In the genomic region with DNA sequence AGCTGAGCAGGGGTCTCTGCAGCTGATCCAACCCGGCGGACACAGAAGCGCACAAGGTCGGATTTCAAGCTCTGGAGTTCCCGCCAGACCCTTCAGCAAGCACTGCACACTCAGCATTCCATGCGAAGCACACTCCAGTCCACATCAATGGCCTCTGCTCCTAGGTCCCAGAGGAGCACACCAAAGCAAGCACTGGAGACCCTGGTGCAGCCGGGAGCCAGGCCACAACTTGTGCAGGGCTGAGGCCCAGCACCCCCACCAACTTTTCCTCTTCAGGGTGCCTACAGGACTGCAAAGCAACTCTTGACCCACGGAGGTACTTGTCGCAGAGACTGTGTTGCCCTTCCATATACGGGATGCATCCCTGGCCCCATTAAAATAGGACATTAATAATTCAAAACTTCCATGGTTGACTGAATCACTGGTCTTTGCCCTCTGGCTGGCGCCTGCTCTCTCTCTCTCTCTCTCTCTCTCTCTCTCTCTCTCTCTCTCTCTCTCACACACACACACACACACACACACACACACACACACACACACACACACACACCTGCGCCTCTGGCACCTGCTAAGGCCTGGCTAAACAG, we compare ENCODE assay signal across 8 mouse cellular contexts.
DNase-seq lines count a peak whose midpoint lies in the region; ATAC-seq and TF ChIP-seq lines count a peak whose summit lies in the region.

No protein-coding gene starts in this region.

- H3K9ac ChIP-seq in heart, embryonic 13.5 days = peak overlapping the region; percentile 85
- H3K9ac ChIP-seq in ES-E14 (ENCODE audit: insufficient read depth, low read depth, low read length, poor library complexity, severe bottlenecking) = no peak overlapping the region
- H3K9ac ChIP-seq in liver, embryonic 16.5 days (ENCODE audit: low read depth, low read length) = no peak overlapping the region

- no peaks in the 10 kb centered on the region for H3K9me3 ChIP-seq in heart, embryonic 13.5 days
- no peaks in the 10 kb centered on the region for H3K9me3 ChIP-seq in ES-E14 (ENCODE audit: control insufficient read depth, insufficient read depth, low read depth, low read length)
- no peaks in the 10 kb centered on the region for H3K9me3 ChIP-seq in hindbrain, embryonic 10.5 days
- H3K9me3 ChIP-seq in liver, embryonic 16.5 days (replicated peaks; ENCODE audit: control insufficient read depth, low read length) = no peaks in the 10 kb centered on the region

- H3K4me3 ChIP-seq in heart, embryonic 13.5 days = peak overlapping the region; percentile 70
- H3K4me3 ChIP-seq in ES-E14 (ENCODE audit: insufficient read depth in 1 of 2, low read depth in 1 of 2, low read length in 2 of 2, poor library complexity in 1 of 2, severe bottlenecking in 1 of 2) = peak overlapping the region; percentile 23 to 57; a peak in 2 of 4 replicates
- H3K4me3 ChIP-seq in hindbrain, embryonic 10.5 days = peak overlapping the region; percentile 71
- H3K4me3 ChIP-seq in liver, embryonic 16.5 days (ENCODE audit: low read depth, low read length) = peak overlapping the region; percentile 53

- no peaks in the 10 kb centered on the region for H3K36me3 ChIP-seq in heart, embryonic 13.5 days
- no peaks in the 10 kb centered on the region for H3K36me3 ChIP-seq in ES-E14 (ENCODE audit: control insufficient read depth, insufficient read depth, low read length, poor library complexity, severe bottlenecking)
- H3K36me3 ChIP-seq in hindbrain, embryonic 10.5 days = no peaks in the 10 kb centered on the region
- H3K36me3 ChIP-seq in liver, embryonic 16.5 days (ENCODE audit: control insufficient read depth, insufficient read depth) = no peaks in the 10 kb centered on the region

- peaks cover 23% of the 10 kb centered on the region for H3K4me1 ChIP-seq in heart, embryonic 13.5 days
- peaks cover 0 to 5% of the 10 kb centered on the region in 2 experiments; a peak in 1 of 4 replicates for H3K4me1 ChIP-seq in ES-E14 (ENCODE audit: control insufficient read depth in 2 of 2, insufficient read depth in 2 of 2, low read length in 2 of 2, poor library complexity in 1 of 2)
- H3K4me1 ChIP-seq in hindbrain, embryonic 10.5 days (replicated peaks) = peaks cover 47% of the 10 kb centered on the region
- no peaks in the 10 kb centered on the region; the same call in 1 of the 2 replicates for H3K4me1 ChIP-seq in liver, embryonic 16.5 days (ENCODE audit: control insufficient read depth, low read depth, low read length)

- intact Hi-C loops in left cerebral cortex, postnatal 25 days (cut with DNase I) = no loop called here

- 24% methylated on average over 12 of the region's 12 CpGs for WGBS in heart, embryonic 13.5 days
- 16% methylated on average over 12 of the region's 12 CpGs for WGBS in hindbrain, embryonic 10.5 days
- 19% methylated on average over 12 of the region's 12 CpGs for WGBS in liver, embryonic 16.5 days (ENCODE audit: insufficient replicate concordance)

- peak overlapping the region; percentile 99 for H3K4me2 ChIP-seq in heart, embryonic 13.5 days
- H3K4me2 ChIP-seq in liver, embryonic 16.5 days (ENCODE audit: low read depth, low read length) = peak overlapping the region; percentile 69

- in situ Hi-C loops in ES-E14 (cut with MboI; ENCODE audit: low sequenced_read_pairs in 2 of 2, unreplicated experiment in 2 of 2) = no loop called here

- no peak for DNase-seq in heart, adult 11 months
- DNase-seq in ES-E14 (ENCODE audit: low read depth, low spot score) = no peak
- DNase-seq in hindbrain, embryonic 10.5 days (ENCODE audit: low spot score) = no peak
- no peak for DNase-seq in embryo, embryonic 10.5 days (ENCODE audit: low spot score)
- DNase-seq in left cerebral cortex, postnatal 25 days (ENCODE audit: low spot score in 2 of 2) = no peak
- no peak for DNase-seq in cerebellum, adult 18-20 months

- no peak overlapping the region; the same call in 1 of the 2 replicates for H3K27ac ChIP-seq in heart, embryonic 13.5 days (replicated peaks)
- H3K27ac ChIP-seq in ES-E14 (ENCODE audit: insufficient read depth, low read depth, low read length, poor library complexity, severe bottlenecking) = no peak overlapping the region
- H3K27ac ChIP-seq in hindbrain, embryonic 10.5 days = peak overlapping the region; percentile 89
- H3K27ac ChIP-seq in liver, embryonic 16.5 days (ENCODE audit: low read length) = no peak overlapping the region

- peaks cover 13% of the 10 kb centered on the region; the same call in 1 of the 2 replicates for H3K27me3 ChIP-seq in heart, embryonic 13.5 days (replicated peaks)
- peaks cover 39% of the 10 kb centered on the region for H3K27me3 ChIP-seq in hindbrain, embryonic 10.5 days (ENCODE audit: insufficient read depth, poor library complexity, severe bottlenecking)
- H3K27me3 ChIP-seq in liver, embryonic 16.5 days (ENCODE audit: control insufficient read depth, insufficient read depth, low read depth, low read length) = peaks cover 19% of the 10 kb centered on the region

- ATAC-seq in heart, embryonic 13.5 days (ENCODE audit: extremely low read depth, insufficient number of reproducible peaks, low FRiP score, low TSS enrichment) = peak; percentile 37; the same call in 1 of the 2 replicates
- ATAC-seq in liver, embryonic 16.5 days (ENCODE audit: low read depth) = no peak

TF ChIP-seq in ES-E14, 5 proteins besides CTCF, POLR2A, EP300 and RAD21:
- no peak for TF ChIP-seq CHD2 (IDR thresholded peaks at IDR 0.05; ENCODE audit: low read depth, low read length)
- TF ChIP-seq MAFK (IDR thresholded peaks at IDR 0.05; ENCODE audit: insufficient read depth, low read depth, low read length) = peak; percentile 74
